Mouse (Mus musculus) liver, adult 2 months (tissue): Measurements from ENCODE around the gene Nup205. TPM values are rescaled to one million over a fixed set of nuclear protein-coding genes. Genes with fewer than 3 reads are reported as not detected.

Experiments
- DNase-seq: peaks from one replicate; pipeline ENCODE4 v3.0.0-alpha.2; 2011; ENCODE audit warnings: low read depth, low spot score; ENCODE audit errors: extremely low read depth
- H3K27ac ChIP-seq: fragments of 200-500 bp; replicated peaks from 2 replicates; pipeline ENCODE4 v1.5.1; 2012; ENCODE audit warnings: low read depth, mild to moderate bottlenecking, control low read depth, inconsistent platforms, low read length; ENCODE audit not compliant: insufficient read depth
- H3K27me3 ChIP-seq: fragments of 200-500 bp; 2 replicates; pipeline ENCODE4 v1.6.1; 2012; ENCODE audit warnings: mild to moderate bottlenecking, moderate library complexity, low read length, inconsistent platforms; ENCODE audit not compliant: control insufficient read depth, insufficient read depth
- H3K36me3 ChIP-seq: fragments of 200-500 bp; 2 replicates; pipeline ENCODE4 v1.6.1; 2012; ENCODE audit warnings: low read length, inconsistent platforms; ENCODE audit not compliant: control insufficient read depth, insufficient read depth
- H3K4me1 ChIP-seq: fragments of 200-500 bp; 2 replicates; pipeline ENCODE4 v1.6.1; 2011; ENCODE audit warnings: low read length; ENCODE audit not compliant: control insufficient read depth, insufficient read depth
- H3K4me3 ChIP-seq: fragments of 200-500 bp; 2 replicates; pipeline ENCODE4 v1.5.1; 2011; ENCODE audit warnings: low read depth, mild to moderate bottlenecking, control low read depth, low read length, moderate library complexity; ENCODE audit not compliant: insufficient read depth
- H3K79me2 ChIP-seq: fragments of 200-500 bp; 2 replicates; pipeline ENCODE4 v1.6.1; 2012; ENCODE audit warnings: inconsistent platforms, mild to moderate bottlenecking, low read length, moderate library complexity; ENCODE audit not compliant: control insufficient read depth, insufficient read depth
- H3K9ac ChIP-seq: fragments of 200-500 bp; 2 replicates; pipeline ENCODE4 v1.6.1; 2012; ENCODE audit warnings: low read depth, mild to moderate bottlenecking, control low read depth, inconsistent platforms, low read length
- CTCF ChIP-seq: fragments of 200-500 bp; IDR thresholded peaks from 2 replicates; pipeline ENCODE4 v1.5.1; 2011; ENCODE audit warnings: low read depth, low read length, control low read depth
- POLR2A ChIP-seq: fragments of 200-500 bp; IDR thresholded peaks from 2 replicates; pipeline ENCODE4 v1.6.1; 2011; ENCODE audit warnings: low read length, control low read depth; ENCODE audit not compliant: insufficient read depth; ENCODE audit errors: extremely low read depth
- WGBS: fragments of 180-500 bp; shearing (Covaris S2); methylation state at CpG from one replicate; pipeline ENCODE4 v1.1.7; 2018; 5-methylcytosine and 5-hydroxymethylcytosine counted together
- polyA plus RNA-seq: library from polyadenylated mRNA; depleted of rRNA; stranded (reverse); fragments of >200 nt; gene quantifications from 2 replicates; pipeline ENCODE4 v1.2.3, GENCODE M21; 2012
- total RNA-seq: library from RNA; depleted of rRNA; stranded (reverse); fragments of >200 nt; gene quantifications from 2 replicates; pipeline ENCODE4 v1.2.3, GENCODE M21; 2014

Nup205 gene
- total and polyA plus RNA-seq, 2 experiments, result 6.4 to 9.5 TPM

DNA sequence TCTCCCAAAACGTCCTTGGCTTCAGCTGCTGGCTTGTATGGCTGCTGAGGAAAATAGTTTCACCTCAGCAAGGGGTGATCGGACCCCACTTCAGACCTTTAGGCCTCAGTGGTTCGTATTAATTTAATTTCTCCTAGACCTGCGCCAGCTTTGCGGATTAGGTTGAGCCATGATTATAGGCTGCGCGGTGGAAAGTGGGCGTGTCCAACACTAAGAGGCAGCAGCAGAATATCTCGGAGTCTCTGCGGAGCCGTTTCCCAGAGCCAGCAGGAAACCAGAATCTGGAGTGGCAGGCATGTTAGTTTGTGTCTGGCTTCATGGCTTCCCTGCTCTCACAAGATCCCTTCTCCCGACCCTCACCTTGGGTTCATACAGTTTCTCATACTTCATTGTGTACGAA lies 92.4 kb downstream of the Nup205 start:
- no peak overlapping the region for H3K9ac ChIP-seq
- H3K79me2 ChIP-seq, result no peaks in the 10 kb centered on the region
- H3K27ac ChIP-seq, result no peak overlapping the region
- TF ChIP-seq CTCF (no peak), POLR2A (no peak)
- H3K4me1 ChIP-seq, result peaks cover 14% of the 10 kb centered on the region
- H3K4me3 ChIP-seq, result no peak overlapping the region
- WGBS, result 83% methylated on average over 13 of the region's 13 CpGs
- no peak for DNase-seq
- no peaks in the 10 kb centered on the region for H3K27me3 ChIP-seq
- H3K36me3 ChIP-seq, result no peaks in the 10 kb centered on the region

DNA sequence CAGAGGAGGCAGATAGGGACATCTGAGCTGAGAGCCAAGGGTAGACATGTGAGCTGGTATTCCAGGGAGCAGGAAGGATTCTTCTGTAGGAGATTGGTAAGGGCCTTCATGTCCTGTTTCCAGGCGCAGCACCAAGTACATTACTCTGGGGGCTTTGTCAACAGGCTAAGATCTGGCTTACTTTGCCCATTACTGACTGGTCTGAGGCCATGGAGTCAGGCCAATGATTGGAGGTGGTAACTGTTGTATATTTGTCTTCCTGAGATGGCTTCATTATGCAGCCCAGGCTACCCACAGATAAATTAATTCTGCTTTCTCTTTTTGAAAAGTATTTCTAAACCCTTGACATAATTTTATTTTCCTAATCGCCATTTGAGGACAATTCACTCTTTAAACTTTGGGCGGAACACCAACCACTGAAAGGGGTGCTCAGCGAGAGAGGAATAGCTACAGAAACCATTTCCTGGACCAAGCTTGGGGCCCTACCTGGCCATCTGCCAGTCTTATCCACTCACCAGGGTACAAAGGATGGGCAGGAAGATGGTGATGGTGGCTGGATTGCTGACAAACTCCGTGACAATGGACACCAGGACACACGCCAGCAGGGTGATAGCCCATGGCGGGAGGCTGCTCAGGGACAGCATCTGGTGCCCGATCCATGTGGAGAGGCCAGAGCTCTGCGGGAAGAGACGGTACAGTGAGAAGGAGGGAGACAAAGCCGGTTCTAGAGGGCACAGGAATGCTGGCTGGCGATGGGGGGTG lies 94.1 kb downstream of the Nup205 start:
- no peak for TF ChIP-seq POLR2A
- no peak for TF ChIP-seq CTCF
- 83% methylated on average over 12 of the region's 12 CpGs for WGBS
- H3K79me2 ChIP-seq, result no peaks in the 10 kb centered on the region

DNA sequence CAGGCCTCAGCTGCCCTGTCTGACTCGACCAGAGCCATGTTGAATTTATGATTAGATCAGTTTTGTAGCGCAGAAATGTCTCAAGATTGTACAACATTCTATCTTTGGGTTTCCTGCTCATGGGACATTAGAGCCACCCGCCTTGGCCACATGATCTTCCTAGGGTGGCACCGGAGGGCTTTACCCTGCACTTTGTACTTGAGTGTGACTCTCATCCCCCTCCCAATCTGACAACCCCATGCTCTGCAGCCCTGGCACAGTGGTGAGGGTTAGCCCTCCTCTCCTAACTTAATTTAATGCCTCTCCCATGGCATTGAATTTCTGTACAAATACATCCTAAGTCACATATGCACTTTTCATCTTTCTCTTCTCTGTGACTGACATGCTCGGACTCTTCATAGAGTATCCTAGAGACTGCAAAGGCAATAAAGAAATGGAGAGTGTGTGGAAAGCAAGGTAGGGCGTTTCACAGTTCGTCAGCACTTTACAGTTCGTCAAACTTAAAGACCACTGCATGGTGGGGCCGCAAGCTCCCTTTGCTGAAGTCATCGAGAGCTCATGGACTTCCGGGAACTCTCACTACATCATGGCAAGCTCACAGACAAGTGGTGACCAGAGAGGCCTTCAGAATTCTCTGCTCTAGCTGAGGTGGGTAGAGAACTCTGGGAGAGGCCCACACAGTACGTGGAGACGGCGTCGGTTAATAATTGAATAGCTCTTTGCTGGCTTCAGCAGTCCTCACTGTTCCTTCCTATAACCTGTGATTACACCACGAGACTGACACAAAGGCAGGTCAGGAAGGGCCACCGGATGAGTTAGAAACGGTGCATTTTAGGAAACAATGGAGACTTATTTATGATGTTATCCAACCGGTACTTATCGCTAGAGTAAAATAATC lies 94.9 kb downstream of the Nup205 start:
- TF ChIP-seq CTCF, result no peak
- TF ChIP-seq POLR2A, result no peak
- Histone ChIP-seq H3K9ac (no peak overlapping the region), H3K27me3 (no peaks in the 10 kb centered on the region), H3K36me3 (no peaks in the 10 kb centered on the region), H3K79me2 (no peaks in the 10 kb centered on the region), H3K4me1 (peaks cover 14% of the 10 kb centered on the region), H3K27ac (0 out of 2 replicates have a peak overlapping the region, but pooled peaks have one; percentile 32), H3K4me3 (no peak overlapping the region)
- WGBS, result 59% methylated on average over 20 of the region's 20 CpGs
- DNase-seq, result peak; percentile 73

More for the DNA sequence above, 94.1 kb downstream of the Nup205 start:
- H3K27ac ChIP-seq, result no peak overlapping the region
- no peaks in the 10 kb centered on the region for H3K27me3 ChIP-seq
- H3K9ac ChIP-seq, result no peak overlapping the region
- H3K36me3 ChIP-seq, result no peaks in the 10 kb centered on the region
- DNase-seq, result no peak
- peaks cover 14% of the 10 kb centered on the region for H3K4me1 ChIP-seq
- no peak overlapping the region for H3K4me3 ChIP-seq

DNA sequence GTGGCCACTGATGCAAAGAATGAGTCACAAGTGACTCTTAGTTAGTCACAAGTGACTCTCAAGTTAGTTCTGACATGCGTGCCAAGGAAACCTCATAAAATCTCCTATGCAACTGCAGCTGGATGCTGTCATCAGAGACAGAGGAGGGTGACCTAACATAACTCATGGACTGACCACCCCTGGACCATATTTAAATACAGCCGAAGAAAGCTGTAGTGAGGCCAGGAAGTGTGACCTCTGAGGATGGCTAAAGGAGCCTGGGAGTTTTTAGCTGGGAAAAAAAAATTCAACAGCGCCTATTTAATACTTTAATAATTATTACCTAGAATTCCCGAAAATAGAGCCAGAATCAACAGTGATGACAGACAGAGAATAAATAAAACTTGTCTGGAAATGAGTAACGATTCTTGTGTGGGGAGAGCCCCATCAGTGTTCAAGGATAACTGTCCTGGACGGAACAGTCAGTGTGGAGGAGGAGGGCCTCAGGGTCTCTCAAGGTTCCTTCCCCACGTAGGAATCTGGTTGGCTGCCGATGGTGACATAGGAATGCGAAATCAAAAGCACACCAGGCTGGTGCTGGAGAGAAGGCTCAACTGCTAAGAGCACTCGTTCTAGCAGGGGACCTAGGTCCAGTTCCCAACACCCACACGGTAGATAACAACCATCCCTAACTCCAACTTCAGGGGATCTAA lies 96.3 kb downstream of the Nup205 start:
- peak; percentile 87 for DNase-seq
- H3K4me3 ChIP-seq, result no peak overlapping the region
- peak overlapping the region; percentile 64 for H3K27ac ChIP-seq
- peaks cover 11% of the 10 kb centered on the region for H3K4me1 ChIP-seq
- no peaks in the 10 kb centered on the region for H3K27me3 ChIP-seq
- H3K9ac ChIP-seq, result no peak overlapping the region
- TF ChIP-seq POLR2A, result no peak
- TF ChIP-seq CTCF, result no peak
- 19% methylated on average over 11 of the region's 11 CpGs for WGBS
- no peaks in the 10 kb centered on the region for H3K36me3 ChIP-seq
- H3K79me2 ChIP-seq, result no peaks in the 10 kb centered on the region

DNA sequence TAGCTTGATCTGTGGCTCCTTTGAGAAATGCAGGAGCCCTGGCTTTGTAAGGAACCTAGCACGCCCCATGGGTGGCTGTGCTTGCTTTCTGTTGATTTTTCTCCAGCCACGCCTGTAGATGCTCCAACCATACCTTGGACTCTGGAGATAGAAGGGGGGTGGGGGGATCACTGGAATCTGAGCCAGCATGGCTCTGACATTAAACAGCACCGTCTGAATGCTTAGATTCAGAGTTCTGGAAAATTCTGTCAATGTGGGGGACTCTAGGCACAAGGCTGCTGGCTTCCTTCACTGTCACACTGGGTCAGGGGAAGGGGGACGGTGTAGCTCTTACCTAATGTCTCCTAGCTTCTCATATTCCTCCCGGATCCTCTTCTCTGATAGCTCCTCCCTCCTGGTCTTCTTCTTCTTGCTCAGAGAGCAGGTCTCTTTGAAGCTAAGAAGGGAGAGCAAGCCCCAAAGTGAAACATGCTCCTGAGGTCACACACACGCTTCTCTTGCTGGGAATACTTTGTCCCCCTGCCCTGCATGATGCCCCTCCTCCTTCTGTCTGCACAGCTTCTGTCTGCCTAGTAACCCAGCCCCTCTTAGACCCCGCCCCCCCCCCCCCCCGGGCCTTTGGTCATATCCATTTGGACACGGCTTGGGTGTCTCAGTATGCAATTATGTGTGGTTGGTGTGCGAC lies 100.8 kb downstream of the Nup205 start:
- no peak overlapping the region for H3K27ac ChIP-seq
- WGBS, result 73% methylated on average over 10 of the region's 10 CpGs
- no peak overlapping the region for H3K9ac ChIP-seq
- peaks cover 5% of the 10 kb centered on the region for H3K4me1 ChIP-seq
- no peaks in the 10 kb centered on the region for H3K36me3 ChIP-seq
- no peak overlapping the region for H3K4me3 ChIP-seq
- no peak for TF ChIP-seq CTCF
- no peak for TF ChIP-seq POLR2A
- no peak for DNase-seq
- no peaks in the 10 kb centered on the region for H3K79me2 ChIP-seq
- no peaks in the 10 kb centered on the region for H3K27me3 ChIP-seq
